Mouse (Mus musculus) kidney, embryonic 16.5 days (tissue): ENCODE measurements around the gene Cep44. TPM values are rescaled to one million over a fixed set of nuclear protein-coding genes. Genes with fewer than 3 reads are reported as not detected.

Experiments
- ATAC-seq: fragments of 200-750 bp; cut with Nextera tagmentation; 2 replicates; pipeline ENCODE4 v1.8.0; 2017; ENCODE audit warnings: moderate TSS enrichment; ENCODE audit not compliant: low FRiP score, low TSS enrichment
- H3K27ac ChIP-seq: fragments of 300-500 bp; sonication (generic); 2 replicates; pipeline ENCODE4 v1.5.1; 2014; ENCODE audit warnings: low read length
- H3K27me3 ChIP-seq: fragments of 300-500 bp; sonication (generic); 2 replicates; pipeline ENCODE4 v1.6.1; 2014; ENCODE audit warnings: low read length, control low read depth, mixed read lengths; ENCODE audit not compliant: insufficient read depth
- H3K36me3 ChIP-seq: fragments of 300-500 bp; sonication (generic); 2 replicates; pipeline ENCODE4 v1.6.1; 2014; ENCODE audit warnings: low read length, control low read depth, mixed read lengths; ENCODE audit not compliant: insufficient read depth
- H3K4me1 ChIP-seq: fragments of 300-500 bp; sonication (generic); 2 replicates; pipeline ENCODE4 v1.6.1; 2014; ENCODE audit warnings: low read length, control low read depth, mixed read lengths; ENCODE audit not compliant: insufficient read depth
- H3K4me2 ChIP-seq: fragments of 300-500 bp; sonication (generic); replicated peaks from 2 replicates; pipeline ENCODE4 v1.6.1; 2014; ENCODE audit warnings: low read depth, low read length
- H3K4me3 ChIP-seq: fragments of 300-500 bp; sonication (generic); 2 replicates; pipeline ENCODE4 v1.5.1; 2014; ENCODE audit warnings: mild to moderate bottlenecking, low read length
- H3K9ac ChIP-seq: fragments of 300-500 bp; sonication (generic); replicated peaks from 2 replicates; pipeline ENCODE4 v1.6.1; 2014; ENCODE audit warnings: low read length
- H3K9me3 ChIP-seq: fragments of 300-500 bp; sonication (generic); 2 replicates; pipeline ENCODE4 v1.6.1; 2016; ENCODE audit warnings: low read length, control low read depth
- WGBS: fragments of 180-500 bp; shearing (Covaris S2); extraction: QIAGEN DNeasy Blood & Tissue Kit; methylation state at CpG from one replicate; pipeline ENCODE4 v1.1.7; 2014; 5-methylcytosine and 5-hydroxymethylcytosine counted together
- polyA plus RNA-seq: library from polyadenylated mRNA; unstranded; fragments of >200 nt; fragmentation: Nextera tagmentation; extraction: Ambion mirVana; gene quantifications from 2 replicates; pipeline ENCODE4 v1.2.1, GENCODE M21; 2015

Gene Cep44
- polyA plus RNA-seq, 1 experiment from 2014 or later, result 39.0 TPM

- no peaks in the 10 kb centered on the region for H3K27me3 ChIP-seq
- H3K4me1 ChIP-seq, result peaks cover 13% of the 10 kb centered on the region
- no peak overlapping the region; the same call in 1 of the 2 replicates for H3K27ac ChIP-seq
- 22% methylated on average over 10 of the region's 10 CpGs for WGBS
- no peaks in the 10 kb centered on the region for H3K36me3 ChIP-seq
- H3K9me3 ChIP-seq, result no peaks in the 10 kb centered on the region
- peak overlapping the region; percentile 77 for H3K4me2 ChIP-seq
- ATAC-seq, result no peak
- H3K4me3 ChIP-seq, result peak overlapping the region; percentile 90
- peak overlapping the region; percentile 84 for H3K9ac ChIP-seq
Observed at GRCm38 (mm10) chr8:56552045-56552444, 1.2 kb upstream of the Cep44 start.

GRCm38 (mm10) chr8:56551361-56551852 lies 560 bp upstream of the Cep44 start:
- Histone ChIP-seq H3K27me3 (no peaks in the 10 kb centered on the region), H3K4me1 (peaks cover 13% of the 10 kb centered on the region), H3K27ac (peak overlapping the region; percentile 83), H3K4me2 (peak overlapping the region; percentile 77), H3K36me3 (no peaks in the 10 kb centered on the region), H3K4me3 (peak overlapping the region; percentile 90), H3K9me3 (no peaks in the 10 kb centered on the region), H3K9ac (peak overlapping the region; percentile 84)
- ATAC-seq, result peak; percentile 98
- WGBS, result under 1% methylated on average over 28 of the region's 28 CpGs

DNA sequence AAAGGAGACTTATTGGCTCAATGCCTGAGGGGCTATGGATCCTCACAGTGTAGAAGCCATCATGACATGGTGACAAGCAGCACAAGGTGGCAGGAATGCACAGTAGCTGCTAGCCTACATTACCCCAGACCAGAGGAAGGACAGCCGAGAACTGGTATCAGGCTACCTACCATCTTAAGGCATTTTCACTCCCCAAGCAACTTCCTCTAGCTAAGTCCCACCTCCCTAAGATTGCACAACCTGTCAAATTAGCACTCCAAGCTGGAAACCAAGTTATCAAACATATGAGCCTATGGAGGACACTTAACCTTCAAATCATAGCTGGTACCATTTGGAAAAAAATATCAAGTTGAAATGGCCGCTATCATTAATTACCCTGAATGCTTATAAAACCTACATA lies 3.0 kb downstream of the Cep44 start:
- Histone ChIP-seq H3K9me3 (no peaks in the 10 kb centered on the region), H3K27ac (no peak overlapping the region), H3K4me2 (no peak overlapping the region), H3K4me3 (no peak overlapping the region), H3K4me1 (peaks cover 13% of the 10 kb centered on the region), H3K9ac (no peak overlapping the region), H3K27me3 (no peaks in the 10 kb centered on the region), H3K36me3 (peaks cover 4% of the 10 kb centered on the region)
- 96% methylated on average over 2 of the region's 2 CpGs for WGBS
- ATAC-seq, result no peak

DNA sequence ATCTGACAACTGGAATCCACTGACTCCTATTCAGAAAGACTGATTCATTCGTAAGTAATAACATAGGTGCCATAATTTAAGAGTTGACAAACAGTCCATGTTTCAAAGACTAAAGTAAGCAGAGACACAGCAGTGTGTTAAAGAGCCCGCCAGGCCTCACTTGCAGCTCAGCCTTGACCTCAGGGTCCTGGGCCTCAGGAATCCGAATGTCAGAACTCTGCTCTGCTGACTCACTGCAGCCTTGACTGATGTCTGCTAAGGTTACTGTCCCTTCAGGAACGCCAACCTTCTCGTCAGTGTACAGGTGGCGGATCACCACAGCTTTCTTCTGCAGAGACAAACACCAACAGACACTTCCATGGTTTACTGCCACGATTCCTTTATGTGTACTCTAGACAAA lies 10.1 kb downstream of the Cep44 start:
- no peak for ATAC-seq
- H3K27ac ChIP-seq, result no peak overlapping the region
- H3K4me3 ChIP-seq, result no peak overlapping the region
- no peaks in the 10 kb centered on the region for H3K27me3 ChIP-seq
- H3K9me3 ChIP-seq, result no peaks in the 10 kb centered on the region
- no peaks in the 10 kb centered on the region for H3K4me1 ChIP-seq
- peaks cover 39% of the 10 kb centered on the region for H3K36me3 ChIP-seq
- no peak overlapping the region for H3K4me2 ChIP-seq
- 82% methylated on average over 7 of the region's 7 CpGs for WGBS
- H3K9ac ChIP-seq, result no peak overlapping the region

DNA sequence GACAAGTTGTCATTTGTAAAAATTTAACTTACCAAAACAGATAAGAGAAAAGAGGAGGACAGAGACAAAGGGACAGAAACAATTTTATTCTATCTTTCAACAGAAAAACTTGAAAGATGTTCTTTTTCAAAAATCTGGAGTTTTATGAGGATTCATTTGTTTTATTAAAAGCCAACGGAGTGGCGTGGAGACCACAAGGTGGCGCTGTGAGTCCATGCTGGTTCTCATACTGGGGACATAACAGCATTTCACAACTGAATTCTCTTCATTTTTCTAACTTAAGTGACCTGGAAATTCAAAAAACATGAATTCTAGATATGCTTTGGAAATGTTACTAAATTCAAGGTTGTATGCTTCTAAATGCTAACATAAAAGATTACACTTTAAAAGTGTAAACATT lies 20.5 kb downstream of the Cep44 start:
- Histone ChIP-seq H3K36me3 (peaks cover 10% of the 10 kb centered on the region), H3K27ac (no peak overlapping the region), H3K4me3 (no peak overlapping the region), H3K4me1 (no peaks in the 10 kb centered on the region), H3K9ac (no peak overlapping the region), H3K4me2 (no peak overlapping the region), H3K27me3 (no peaks in the 10 kb centered on the region), H3K9me3 (no peaks in the 10 kb centered on the region)
- WGBS, result 5% methylated on average over 3 of the region's 3 CpGs
- ATAC-seq, result no peak

DNA sequence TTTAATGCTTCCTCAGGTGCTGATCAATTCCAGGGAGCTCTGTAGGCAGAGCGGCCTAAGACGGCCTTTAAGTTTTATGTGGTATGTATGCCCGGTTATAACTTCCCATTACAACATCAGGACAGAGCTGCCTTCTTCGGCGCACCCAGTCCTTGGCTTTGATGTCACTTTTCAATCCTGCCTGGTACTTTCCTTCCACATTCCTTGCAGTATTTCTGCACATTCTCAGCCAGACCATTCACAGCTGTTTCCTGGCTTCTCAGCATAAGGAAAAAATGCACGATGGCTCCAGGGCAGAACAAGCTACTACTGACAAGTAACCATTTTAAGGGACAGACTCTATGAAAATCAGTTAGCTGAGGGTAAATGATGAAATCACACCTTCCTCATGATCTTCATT lies 22.0 kb downstream of the Cep44 start:
- H3K4me1 ChIP-seq, result no peaks in the 10 kb centered on the region
- no peaks in the 10 kb centered on the region for H3K9me3 ChIP-seq
- H3K4me3 ChIP-seq, result no peak overlapping the region
- H3K27me3 ChIP-seq, result no peaks in the 10 kb centered on the region
- H3K27ac ChIP-seq, result no peak overlapping the region
- 85% methylated on average over 6 of the region's 6 CpGs for WGBS
- H3K4me2 ChIP-seq, result no peak overlapping the region
- ATAC-seq, result no peak
- no peak overlapping the region for H3K9ac ChIP-seq
- H3K36me3 ChIP-seq, result peaks cover 8% of the 10 kb centered on the region

DNA sequence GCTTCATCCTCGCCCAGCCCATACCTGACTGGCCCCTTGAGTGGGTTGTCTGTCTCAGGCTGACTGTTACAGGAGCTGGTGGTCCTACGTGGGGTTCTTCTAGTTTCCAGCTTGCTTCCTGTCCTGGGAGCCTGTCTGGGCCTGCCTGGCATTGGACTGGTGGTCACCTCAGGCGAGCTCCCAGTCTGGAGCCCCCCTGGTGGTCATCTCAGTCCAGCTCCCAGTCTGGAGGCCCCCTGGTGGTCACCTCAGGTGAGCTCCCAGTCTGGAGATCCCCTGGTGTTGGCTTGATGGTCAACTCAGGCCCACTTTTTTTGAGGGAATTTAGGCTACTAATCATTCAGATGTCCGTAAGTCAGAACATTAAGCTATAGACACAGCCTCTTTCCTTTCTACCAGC lies 29.8 kb downstream of the Cep44 start:
- H3K4me2 ChIP-seq, result no peak overlapping the region
- no peaks in the 10 kb centered on the region for H3K9me3 ChIP-seq
- no peaks in the 10 kb centered on the region for H3K27me3 ChIP-seq
- H3K36me3 ChIP-seq, result no peaks in the 10 kb centered on the region
- H3K4me1 ChIP-seq, result no peaks in the 10 kb centered on the region
- whole genome bisulfite sequencing, result 81% methylated on average over 4 of the region's 4 CpGs
- no peak overlapping the region for H3K27ac ChIP-seq
- ATAC-seq, result peak; percentile 31; the same call in 1 of the 2 replicates
- H3K9ac ChIP-seq, result no peak overlapping the region
- no peak overlapping the region for H3K4me3 ChIP-seq

DNA sequence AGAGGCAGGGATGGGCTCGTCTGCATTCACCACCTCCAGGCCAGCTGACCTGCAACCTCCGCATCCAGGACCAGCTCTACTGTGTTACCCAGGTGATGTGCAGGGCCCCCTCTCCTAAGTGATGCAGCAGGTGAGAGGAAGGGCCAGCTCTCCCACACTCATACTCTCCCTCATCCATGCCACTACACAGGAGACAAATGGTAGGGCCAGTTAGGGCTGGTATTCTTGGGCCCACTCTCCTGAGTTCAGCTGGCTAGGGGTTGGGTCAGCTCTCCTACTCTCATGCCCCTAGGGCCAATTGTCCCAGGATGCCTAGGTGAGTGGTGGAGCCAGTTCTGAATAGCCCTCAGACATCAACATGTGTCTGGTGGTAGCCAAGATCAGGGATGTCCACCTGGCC lies 30.6 kb downstream of the Cep44 start:
- no peak overlapping the region for H3K4me2 ChIP-seq
- no peaks in the 10 kb centered on the region for H3K9me3 ChIP-seq
- no peak overlapping the region for H3K27ac ChIP-seq
- WGBS, result 94% methylated on average over 2 of the region's 2 CpGs
- 0 out of 2 replicates have a peak, but pooled peaks have one; percentile 35 for ATAC-seq
- H3K27me3 ChIP-seq, result no peaks in the 10 kb centered on the region
- no peaks in the 10 kb centered on the region for H3K4me1 ChIP-seq
- no peaks in the 10 kb centered on the region for H3K36me3 ChIP-seq
- H3K4me3 ChIP-seq, result no peak overlapping the region
- no peak overlapping the region for H3K9ac ChIP-seq

GRCm38 (mm10) chr8:56518848-56519247 lies 32.0 kb downstream of the Cep44 start:
- no peak overlapping the region for H3K4me2 ChIP-seq
- no peaks in the 10 kb centered on the region for H3K4me1 ChIP-seq
- 40% methylated on average over 6 of the region's 6 CpGs for WGBS
- no peak overlapping the region for H3K9ac ChIP-seq
- no peak; the same call in 1 of the 2 replicates for ATAC-seq
- H3K4me3 ChIP-seq, result no peak overlapping the region
- H3K36me3 ChIP-seq, result no peaks in the 10 kb centered on the region
- no peaks in the 10 kb centered on the region for H3K27me3 ChIP-seq
- H3K9me3 ChIP-seq, result no peaks in the 10 kb centered on the region
- H3K27ac ChIP-seq, result no peak overlapping the region

DNA sequence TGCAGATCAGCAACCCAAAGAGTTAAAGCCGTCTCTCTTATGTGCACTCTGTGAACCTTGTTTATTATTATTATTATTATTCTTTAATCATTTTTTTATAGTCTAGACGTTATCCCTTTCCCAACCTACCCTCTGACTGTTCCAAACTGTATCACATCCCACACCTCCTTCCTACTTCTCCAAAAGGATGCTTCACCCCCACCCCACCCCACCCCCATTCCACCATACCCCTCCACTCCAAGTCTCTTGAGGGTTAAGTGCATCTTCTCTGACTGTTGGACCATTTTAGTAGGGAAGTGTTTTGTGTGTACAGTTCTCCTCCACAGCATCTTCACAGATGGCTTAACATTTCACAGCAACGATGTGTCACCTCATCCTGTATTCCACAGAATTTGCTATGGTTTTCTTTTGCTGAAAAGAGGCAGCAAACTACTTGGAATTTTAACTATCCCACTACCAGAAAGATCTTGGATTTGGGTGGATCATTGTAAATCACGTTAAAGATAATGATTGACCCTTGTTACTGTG lies 41.8 kb downstream of the Cep44 start:
- no peaks in the 10 kb centered on the region for H3K36me3 ChIP-seq
- ATAC-seq, result no peak
- no peaks in the 10 kb centered on the region for H3K4me1 ChIP-seq
- H3K27me3 ChIP-seq, result no peaks in the 10 kb centered on the region
- H3K9ac ChIP-seq, result no peak overlapping the region
- H3K4me3 ChIP-seq, result no peak overlapping the region
- H3K27ac ChIP-seq, result no peak overlapping the region
- no peaks in the 10 kb centered on the region for H3K9me3 ChIP-seq
- H3K4me2 ChIP-seq, result no peak overlapping the region
- 70% methylated on average over 4 of the region's 4 CpGs for WGBS
